Mouse (Mus musculus) liver, adult (tissue): ENCODE results near the gene Elovl2.
A peak's percentile ranks its signal among the peaks of the same experiment; 100 is the strongest.

Source experiments
- GATA4 ChIP-seq: IDR thresholded peaks from 2 replicates; pipeline ENCODE4 v1.6.1; 2014; ENCODE audit warnings: mild to moderate bottlenecking, low read length; ENCODE audit not compliant: insufficient replicate concordance

Elovl2 gene

DNA sequence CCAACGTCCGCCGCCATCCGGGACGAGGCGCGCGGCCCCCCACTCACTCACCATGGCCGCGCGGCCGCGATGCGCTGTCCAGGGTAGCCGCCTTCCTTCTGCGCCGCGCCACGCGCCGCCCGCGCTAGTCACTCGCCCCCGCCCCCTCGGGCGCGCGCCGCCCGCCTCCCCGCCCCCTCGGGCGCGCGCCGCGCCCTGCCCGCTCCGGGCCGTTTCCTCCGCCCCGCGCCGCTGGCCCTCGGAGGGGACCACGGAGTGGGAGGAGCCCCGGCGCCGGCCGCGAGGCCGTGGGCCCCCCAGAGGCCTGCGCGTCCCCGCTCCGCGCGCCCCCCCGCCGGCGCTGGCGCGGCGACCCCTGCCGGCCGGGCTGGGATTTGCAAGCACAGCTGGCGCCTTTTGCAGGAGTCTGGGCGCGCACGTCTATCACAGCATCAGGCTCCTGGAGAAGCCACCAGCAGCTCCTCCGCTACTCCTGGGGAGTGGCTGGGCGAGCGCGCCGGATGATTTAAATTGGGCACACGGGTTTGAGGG is at the start of gene Elovl2:
Elovl2 (minus strand) TSS at position 102 of the 531 bp plus-strand sequence.
- TF ChIP-seq GATA4: no peak

GRCm38 (mm10) chr13:41267827-41268408 is 47.7 kb upstream of the Elovl2 start:
- TF ChIP-seq GATA4: no peak

GRCm38 (mm10) chr13:41263304-41264006 is 43.2 kb upstream of the Elovl2 start:
- no peak for TF ChIP-seq GATA4

DNA sequence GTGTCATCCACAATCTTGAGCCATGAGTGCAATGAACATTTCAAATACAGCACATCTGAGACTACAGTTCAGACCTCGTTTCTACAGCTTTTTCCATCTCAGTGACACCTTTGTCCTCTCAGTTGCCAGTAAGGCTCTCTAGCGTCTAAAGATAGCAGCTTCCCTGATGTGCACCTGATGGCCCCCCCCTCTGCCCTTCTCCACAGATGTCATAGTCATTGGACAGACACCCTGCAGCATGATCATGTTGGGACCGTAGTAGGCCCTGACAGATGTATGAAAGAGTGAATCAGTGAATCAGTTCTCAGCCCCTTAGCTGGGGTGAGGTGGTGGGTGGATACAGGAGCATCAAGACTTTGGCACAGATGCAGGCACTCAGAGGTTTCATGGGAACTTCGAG is 37.6 kb upstream of the Elovl2 start:
- TF ChIP-seq GATA4: no peak

DNA sequence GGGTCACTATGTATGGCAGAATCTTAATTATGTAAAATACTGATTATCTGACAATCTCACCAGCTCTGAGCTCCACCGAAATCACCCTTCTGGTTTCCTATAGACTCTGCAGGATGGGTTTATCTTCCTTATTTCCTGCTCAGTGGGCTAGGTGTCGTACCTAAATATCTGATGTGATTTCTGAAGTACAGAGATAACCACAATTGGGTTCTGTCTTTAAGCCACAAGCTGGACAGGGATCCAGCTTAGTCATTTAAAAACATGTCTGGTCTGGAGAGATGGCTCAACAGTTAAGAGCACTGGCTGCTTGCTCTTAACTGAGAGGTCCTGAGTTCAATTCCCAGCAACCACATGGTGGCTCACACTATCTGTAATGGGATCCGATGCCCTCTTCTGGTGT is 36.8 kb upstream of the Elovl2 start:
- no peak for TF ChIP-seq GATA4

DNA sequence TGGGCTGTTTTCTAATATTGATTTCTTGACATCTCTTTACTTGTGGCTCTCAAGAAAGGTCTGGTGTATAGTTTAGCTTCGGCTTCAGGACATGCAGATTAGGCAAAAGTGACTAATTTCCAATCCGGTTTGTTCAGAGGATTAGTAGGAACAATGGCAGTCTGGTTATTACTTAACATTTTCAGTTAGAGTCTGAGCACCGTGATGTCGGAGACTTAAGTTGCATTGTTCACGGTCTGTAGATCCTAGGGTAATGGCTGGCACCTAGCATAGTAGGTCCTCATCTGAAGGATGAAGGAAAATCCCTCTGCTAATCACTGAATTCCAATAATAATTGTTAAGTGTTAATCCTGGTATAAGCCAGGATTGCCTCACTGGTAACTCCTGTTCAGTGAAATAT is 35.9 kb upstream of the Elovl2 start:
- TF ChIP-seq GATA4: no peak

- TF ChIP-seq GATA4: no peak
Measured at GRCm38 (mm10) chr13:41252736-41253135, 32.5 kb upstream of the Elovl2 start.

DNA sequence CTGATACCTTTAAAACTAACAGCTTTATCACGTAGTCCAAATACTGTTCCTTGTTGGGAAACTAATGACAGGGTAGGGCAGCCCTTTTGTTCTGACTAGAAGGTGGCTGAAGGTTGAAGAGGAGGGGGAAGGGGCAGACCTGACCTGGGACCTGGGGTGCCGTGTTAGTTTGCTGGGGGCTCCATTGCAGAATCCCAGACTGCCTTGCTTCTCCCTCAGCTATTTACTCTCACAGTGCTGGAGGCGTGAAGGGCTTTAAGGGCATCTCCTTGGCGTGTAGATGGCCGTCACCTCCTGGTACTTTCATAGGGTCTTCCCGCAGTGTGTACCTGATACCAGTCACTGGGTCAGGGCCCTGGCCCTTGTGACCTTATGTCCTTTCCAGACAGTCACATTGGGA is 31.9 kb upstream of the Elovl2 start:
- no peak for TF ChIP-seq GATA4

- no peak for TF ChIP-seq GATA4
Measured at GRCm38 (mm10) chr13:41251667-41252066, 31.5 kb upstream of the Elovl2 start.

GRCm38 (mm10) chr13:41250318-41250981 is 30.2 kb upstream of the Elovl2 start:
- peak; percentile 22; the same call in 1 of the 2 replicates for TF ChIP-seq GATA4

GRCm38 (mm10) chr13:41249538-41250317 is 29.5 kb upstream of the Elovl2 start, which contains the start of gene Smim13:
Gene Smim13 (plus strand): TSS chr13:41249844.
- TF ChIP-seq GATA4: peak; percentile 35; the same call in 1 of the 2 replicates

DNA sequence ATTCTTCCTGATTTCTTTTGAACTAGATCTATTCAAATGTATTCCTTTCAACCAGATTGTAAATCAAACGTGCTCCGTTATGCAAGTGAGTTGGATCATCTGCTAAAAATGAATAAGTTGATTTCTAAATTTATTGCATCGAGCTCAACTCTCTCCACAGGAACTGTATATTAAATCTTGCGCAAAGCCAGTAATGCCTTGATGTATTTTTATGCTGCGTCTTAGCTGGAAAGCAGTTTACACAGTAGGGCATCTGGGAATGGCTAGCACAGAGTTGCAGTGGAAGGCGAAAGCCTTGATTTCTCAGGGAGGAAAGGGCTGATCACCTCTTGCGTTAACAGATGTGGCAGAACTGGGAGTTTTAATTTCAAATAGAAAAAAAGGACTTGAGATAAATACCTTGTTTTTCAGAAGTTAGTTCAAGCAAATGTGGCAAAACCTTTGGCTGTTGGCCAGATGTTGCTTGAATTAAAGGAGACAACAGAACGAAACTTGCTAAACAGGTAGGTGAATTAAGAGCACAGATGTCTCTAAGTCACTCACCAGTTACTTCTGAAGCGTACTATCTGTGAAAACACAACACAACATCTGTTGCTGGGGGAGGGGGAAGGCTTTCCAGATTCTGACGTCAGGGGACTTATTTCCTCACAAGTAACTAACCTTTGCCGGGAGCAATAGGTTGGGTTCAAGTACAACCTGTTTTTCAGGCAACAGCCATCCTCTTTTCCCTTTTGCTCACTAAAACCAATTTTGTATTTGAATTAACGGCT is 28.7 kb upstream of the Elovl2 start:
- no peak for TF ChIP-seq GATA4

DNA sequence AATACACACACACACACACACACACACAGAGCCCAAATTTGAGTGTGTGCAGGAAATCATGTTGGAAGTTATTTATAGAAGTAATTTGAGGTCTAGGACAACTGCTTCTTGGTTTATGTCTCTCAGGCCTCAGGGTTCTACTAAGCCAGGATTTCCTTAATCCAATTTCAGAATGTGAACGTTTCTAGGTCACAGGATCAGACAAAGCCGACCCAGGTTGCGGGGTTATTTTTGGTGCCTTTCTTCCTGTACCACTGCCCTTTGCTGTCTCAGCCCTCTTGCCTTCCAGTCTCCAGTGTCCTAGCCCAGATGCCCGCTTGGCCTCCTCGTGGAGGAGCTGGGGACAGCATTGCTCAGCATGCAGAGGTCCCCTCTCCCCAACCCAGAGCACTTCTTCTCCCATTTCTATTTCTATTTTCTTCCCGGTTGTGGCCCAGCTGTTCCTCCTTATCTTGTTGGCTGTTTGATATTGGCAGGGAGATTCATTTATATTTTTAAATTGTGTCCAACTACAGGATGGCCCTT is 24.2 kb upstream of the Elovl2 start:
- TF ChIP-seq GATA4: no peak

- TF ChIP-seq GATA4: no peak
Measured at GRCm38 (mm10) chr13:41241557-41241956, 21.4 kb upstream of the Elovl2 start.

GRCm38 (mm10) chr13:41238805-41239130 is 18.6 kb upstream of the Elovl2 start:
- TF ChIP-seq GATA4: no peak
